Mouse (Mus musculus) heart, postnatal 0 days (tissue): Measurements from ENCODE around the gene Ddx58.

Experiments used
- CTCF ChIP-seq: IDR thresholded peaks from 2 replicates; pipeline ENCODE4 v1.5.1; 2016; ENCODE audit warnings: antibody characterized with exemption, control low read depth, low read depth
- EP300 ChIP-seq: IDR thresholded peaks from 2 replicates; pipeline ENCODE4 v1.6.1; 2016; ENCODE audit warnings: antibody characterized with exemption, low read depth

GRCm38 (mm10) chr4:40236829-40237228, 2.8 kb downstream of the Ddx58 start:
- TF ChIP-seq EP300, result no peak
- TF ChIP-seq CTCF, result no peak
